Mouse (Mus musculus) ES-Bruce4 (cell line): ENCODE measurements around the gene Btbd18.

ENCODE experiments used
- CTCF ChIP-seq: IDR thresholded peaks from one replicate; pipeline ENCODE4 v1.8.1; 2011; ENCODE audit warnings: low read depth, low read length
- EP300 ChIP-seq: IDR thresholded peaks from 2 replicates; pipeline ENCODE4 v1.6.1; 2011; ENCODE audit warnings: low read depth, low read length; ENCODE audit not compliant: insufficient read depth
- POLR2A ChIP-seq: IDR thresholded peaks from one replicate; pipeline ENCODE4 v1.8.1; 2011; ENCODE audit warnings: low read length; ENCODE audit not compliant: insufficient read depth

GRCm38 (mm10) chr2:84715562-84716361 lies 56.9 kb downstream of the Btbd18 start:
- no peak for TF ChIP-seq CTCF
- TF ChIP-seq POLR2A, result no peak
- no peak for TF ChIP-seq EP300
